Mouse (Mus musculus) stomach, embryonic 16.5 days (tissue): ENCODE measurements around the gene Nadk. TPM values are rescaled to one million over a fixed set of nuclear protein-coding genes. Genes with fewer than 3 reads are reported as not detected.

Source experiments
- ATAC-seq: fragments of 200-750 bp; cut with Nextera tagmentation; 2 replicates; pipeline ENCODE4 v1.8.0; 2017; ENCODE audit warnings: moderate number of reproducible peaks, moderate TSS enrichment; ENCODE audit not compliant: insufficient read depth, low FRiP score
- H3K27ac ChIP-seq: fragments of 300-500 bp; sonication (generic); 2 replicates; pipeline ENCODE4 v1.5.1; 2014; ENCODE audit warnings: low read length
- H3K27me3 ChIP-seq: fragments of 300-500 bp; sonication (generic); 2 replicates; pipeline ENCODE4 v1.6.1; 2014; ENCODE audit warnings: low read length, control low read depth, mixed read lengths; ENCODE audit not compliant: control insufficient read depth, insufficient read depth
- H3K36me3 ChIP-seq: fragments of 300-500 bp; sonication (generic); 2 replicates; pipeline ENCODE4 v1.6.1; 2014; ENCODE audit warnings: low read length; ENCODE audit not compliant: control insufficient read depth, insufficient read depth
- H3K4me1 ChIP-seq: fragments of 300-500 bp; sonication (generic); 2 replicates; pipeline ENCODE4 v1.6.1; 2014; ENCODE audit warnings: low read length, control low read depth, mixed read lengths; ENCODE audit not compliant: control insufficient read depth, insufficient read depth
- H3K4me2 ChIP-seq: fragments of 300-500 bp; sonication (generic); 2 replicates; pipeline ENCODE4 v1.6.1; 2014; ENCODE audit warnings: low read depth, low read length, mixed read lengths
- H3K4me3 ChIP-seq: fragments of 300-500 bp; sonication (generic); replicated peaks from 2 replicates; pipeline ENCODE4 v1.5.1; 2014; ENCODE audit warnings: mild to moderate bottlenecking, low read length
- H3K9ac ChIP-seq: fragments of 300-500 bp; sonication (generic); 2 replicates; pipeline ENCODE4 v1.6.1; 2014; ENCODE audit warnings: low read length
- H3K9me3 ChIP-seq: fragments of 300-500 bp; sonication (generic); replicated peaks from 2 replicates; pipeline ENCODE4 v1.6.1; 2016; ENCODE audit warnings: low read length, control low read depth; ENCODE audit not compliant: control insufficient read depth
- WGBS: fragments of 180-500 bp; shearing (Covaris S2); extraction: QIAGEN DNeasy Blood & Tissue Kit; methylation state at CpG from one replicate; pipeline ENCODE4 v1.1.7; 2014; 5-methylcytosine and 5-hydroxymethylcytosine counted together
- polyA plus RNA-seq: library from polyadenylated mRNA; unstranded; fragments of >200 nt; fragmentation: Nextera tagmentation; extraction: Ambion mirVana; gene quantifications from 2 replicates; pipeline ENCODE4 v1.2.1, GENCODE M21; 2015

Nadk gene
- polyA plus RNA-seq, 1 experiment from 2014 or later, result 85.5 TPM

DNA sequence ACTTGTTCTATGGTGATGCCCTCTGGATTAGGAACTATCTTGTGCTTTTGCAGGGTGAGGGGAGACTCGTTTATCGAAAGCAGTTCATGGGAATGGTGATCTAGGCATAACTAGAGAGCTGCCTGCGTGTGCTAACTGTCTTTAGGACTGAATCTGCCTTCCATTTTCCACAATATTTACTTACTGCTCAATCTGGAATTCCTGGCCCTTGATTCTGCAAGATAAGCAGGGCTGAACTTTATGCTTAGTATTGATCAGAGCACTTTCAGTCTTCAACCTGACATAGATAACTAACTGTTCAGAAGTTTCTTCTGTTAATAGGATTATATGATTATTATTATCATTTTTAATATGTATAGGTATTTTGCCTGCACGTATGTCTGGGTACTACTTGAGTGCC lies 43.0 kb downstream of the Nadk start:
- H3K9me3 ChIP-seq, result no peaks in the 10 kb centered on the region

DNA sequence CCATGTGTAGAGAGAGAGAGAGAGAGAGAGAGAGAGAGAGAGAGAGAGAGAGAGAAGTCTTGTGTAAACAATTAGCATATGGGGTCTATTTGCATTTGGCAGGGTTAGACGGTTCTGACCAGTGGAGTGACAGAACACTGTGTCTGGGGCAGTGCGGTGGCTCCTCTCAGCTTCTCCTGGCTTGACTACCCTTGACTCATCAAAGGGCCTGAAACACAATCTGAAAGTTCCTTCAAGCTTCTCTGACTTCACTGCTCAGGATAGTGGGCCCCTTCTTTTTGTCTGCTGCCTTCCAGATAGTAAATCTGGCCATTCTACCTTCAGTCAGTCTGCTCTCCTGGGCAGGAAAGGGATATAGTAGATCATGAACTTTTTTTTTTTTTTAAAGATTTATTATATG lies 44.6 kb downstream of the Nadk start:
- Histone ChIP-seq H3K36me3 (peaks cover 5% of the 10 kb centered on the region; the same call in 1 of the 2 replicates), H3K9me3 (no peaks in the 10 kb centered on the region), H3K27ac (no peak overlapping the region), H3K9ac (no peak overlapping the region), H3K4me3 (no peak overlapping the region), H3K27me3 (no peaks in the 10 kb centered on the region), H3K4me1 (peaks cover 6% of the 10 kb centered on the region), H3K4me2 (no peak overlapping the region)
- 61% methylated on average over 2 of the region's 2 CpGs for WGBS
- ATAC-seq, result no peak

More for the DNA sequence above, 43.0 kb downstream of the Nadk start:
- Histone ChIP-seq H3K4me2 (no peak overlapping the region), H3K27ac (no peak overlapping the region), H3K36me3 (peaks cover 2% of the 10 kb centered on the region; the same call in 1 of the 2 replicates), H3K27me3 (no peaks in the 10 kb centered on the region), H3K4me3 (no peak overlapping the region), H3K4me1 (peaks cover 6% of the 10 kb centered on the region), H3K9ac (no peak overlapping the region)
- 74% methylated on average over 4 of the region's 4 CpGs for WGBS
- ATAC-seq, result no peak

DNA sequence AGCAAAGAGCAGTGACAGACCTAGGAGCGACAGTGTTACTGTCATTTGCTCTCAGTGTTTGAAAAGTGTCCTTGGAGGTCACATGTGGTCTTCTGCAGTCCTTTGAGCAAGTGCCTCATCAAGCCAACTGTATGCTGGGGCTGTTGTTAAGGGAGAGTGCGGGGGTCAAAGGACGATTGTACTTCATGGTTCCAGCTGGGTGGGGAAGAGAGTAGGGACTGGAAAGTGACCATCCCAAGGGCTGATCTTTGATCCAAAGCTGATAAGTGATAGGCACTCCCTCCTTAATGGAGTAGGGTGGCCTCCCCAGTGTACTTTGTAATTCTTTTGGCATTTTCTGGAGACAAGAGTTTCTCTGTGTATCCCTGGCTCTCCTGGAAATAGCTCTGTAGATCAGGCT lies 49.7 kb downstream of the Nadk start:
- Histone ChIP-seq H3K4me2 (no peak overlapping the region), H3K27ac (no peak overlapping the region)
- ATAC-seq, result no peak

DNA sequence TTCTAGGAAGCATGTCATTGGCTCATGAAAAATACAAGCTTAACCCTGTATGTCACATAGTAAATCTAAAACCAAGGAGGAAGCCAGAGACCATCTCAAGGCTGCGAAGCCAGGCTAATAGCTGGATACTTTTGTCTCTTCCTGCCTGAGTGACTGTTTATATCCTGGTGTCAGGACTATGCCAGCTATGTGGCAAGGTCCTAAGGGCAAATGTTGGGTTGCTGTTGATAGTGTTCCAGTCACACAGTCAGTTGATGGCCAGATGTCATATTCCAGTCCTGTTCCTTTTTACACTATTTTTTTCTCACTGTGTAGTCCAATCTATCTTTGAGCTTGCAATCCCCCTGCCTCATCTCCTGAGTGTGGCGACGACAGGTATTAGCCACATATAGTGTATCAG lies 51.1 kb downstream of the Nadk start:
- no peak overlapping the region for H3K9ac ChIP-seq
- no peaks in the 10 kb centered on the region for H3K27me3 ChIP-seq
- no peak overlapping the region for H3K27ac ChIP-seq
- ATAC-seq, result no peak
- WGBS, result 97% methylated on average over 3 of the region's 3 CpGs
- no peak overlapping the region for H3K4me3 ChIP-seq
- no peaks in the 10 kb centered on the region for H3K4me1 ChIP-seq
- no peaks in the 10 kb centered on the region for H3K9me3 ChIP-seq
- no peak overlapping the region for H3K4me2 ChIP-seq
- H3K36me3 ChIP-seq, result peaks cover 18% of the 10 kb centered on the region

More for the DNA sequence above, 49.7 kb downstream of the Nadk start:
- Histone ChIP-seq H3K9ac (no peak overlapping the region), H3K36me3 (peaks cover 13% of the 10 kb centered on the region; the same call in 1 of the 2 replicates), H3K4me3 (no peak overlapping the region), H3K9me3 (no peaks in the 10 kb centered on the region), H3K27me3 (no peaks in the 10 kb centered on the region), H3K4me1 (no peaks in the 10 kb centered on the region)
- 91% methylated on average over 3 of the region's 3 CpGs for WGBS

DNA sequence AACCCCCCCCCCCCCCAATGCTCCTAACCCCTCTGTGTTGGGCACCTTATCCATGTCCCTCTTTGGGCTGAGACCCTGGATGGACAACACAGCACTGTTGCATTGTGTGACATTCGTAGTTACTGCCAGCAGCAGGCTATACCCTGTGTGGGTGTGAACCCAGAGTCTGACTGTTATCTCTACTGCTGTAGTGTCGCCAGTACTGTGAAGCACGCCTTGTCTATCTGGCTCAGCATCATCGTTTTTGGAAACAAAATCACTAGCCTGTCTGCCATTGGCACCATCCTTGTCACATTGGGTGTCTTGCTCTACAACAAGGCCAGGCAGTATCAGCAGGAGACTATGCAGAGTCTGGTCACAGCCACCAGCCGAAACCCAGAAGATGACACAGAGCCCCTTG lies 56.1 kb downstream of the Nadk start:
- H3K27me3 ChIP-seq, result no peaks in the 10 kb centered on the region
- no peak overlapping the region for H3K9ac ChIP-seq
- no peak for ATAC-seq
- peaks cover 10% of the 10 kb centered on the region for H3K36me3 ChIP-seq
- no peak overlapping the region for H3K4me2 ChIP-seq
- H3K4me1 ChIP-seq, result no peaks in the 10 kb centered on the region
- no peak overlapping the region for H3K4me3 ChIP-seq
- no peaks in the 10 kb centered on the region for H3K9me3 ChIP-seq
- WGBS, result 85% methylated on average over 5 of the region's 5 CpGs
- H3K27ac ChIP-seq, result no peak overlapping the region

DNA sequence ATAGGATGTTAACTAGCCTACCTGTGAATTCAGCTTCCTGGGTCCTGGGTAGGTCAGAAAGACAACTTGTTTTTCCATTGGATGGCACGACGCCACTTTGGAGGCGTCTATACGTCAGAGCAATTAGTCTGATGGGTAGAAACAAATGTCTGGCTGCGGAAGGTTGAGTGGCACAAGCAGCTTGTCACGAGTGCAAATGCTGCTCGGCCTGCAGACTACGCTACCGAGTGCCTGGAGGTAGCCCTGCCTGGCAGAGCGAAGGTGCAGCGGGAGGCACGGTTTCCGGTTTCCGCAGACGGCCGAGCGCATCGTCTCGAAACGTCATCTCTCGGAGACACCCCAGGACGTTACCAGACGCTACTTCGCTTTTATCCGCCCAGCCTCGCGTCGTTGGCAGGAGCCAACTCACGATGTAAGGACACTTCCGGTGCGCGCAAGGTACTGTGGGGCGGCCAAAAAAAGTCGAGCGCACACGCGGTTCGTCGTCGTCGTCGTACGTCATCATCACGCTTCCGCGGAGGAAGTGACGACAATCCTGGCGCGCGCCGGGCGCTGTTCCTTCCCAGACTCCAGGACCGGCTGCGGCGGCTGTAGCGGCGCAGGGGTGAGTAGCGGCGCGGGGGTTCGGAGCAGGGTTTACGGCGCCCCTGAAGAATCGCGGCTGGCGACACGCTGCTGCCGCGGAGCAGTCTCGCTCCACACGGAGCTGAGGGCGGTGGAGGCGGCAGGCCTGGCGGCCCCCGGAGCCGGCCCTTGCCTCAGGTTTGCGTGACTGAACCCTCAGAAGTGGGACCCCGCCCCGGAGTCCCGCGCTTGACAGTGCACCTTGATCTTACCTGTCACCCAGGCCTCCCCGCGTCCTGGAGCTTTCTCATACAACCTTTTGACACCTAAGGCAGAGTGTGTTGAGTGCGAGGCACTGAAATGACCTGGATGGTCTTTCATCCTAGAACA lies 62.4 kb downstream of the Nadk start, which contains the start of gene Cdk11b:
Gene Cdk11b (plus strand): TSS at position 517 of the 954 bp plus-strand sequence.
- Histone ChIP-seq H3K27me3 (no peaks in the 10 kb centered on the region), H3K27ac (peak within 1 kb of the TSS; percentile 94), H3K36me3 (peaks cover 13% of the 10 kb centered on the region; the same call in 1 of the 2 replicates), H3K4me3 (peak within 1 kb of the TSS; percentile 92), H3K9me3 (no peaks in the 10 kb centered on the region), H3K4me2 (peak within 1 kb of the TSS; percentile 89), H3K4me1 (0 out of 2 replicates have a peak, but pooled peaks cover 3% of the 10 kb centered on the region), H3K9ac (peak within 1 kb of the TSS; percentile 88)
- under 1% methylated on average over 84 of the region's 84 CpGs for WGBS
- peak; percentile 100 for ATAC-seq

DNA sequence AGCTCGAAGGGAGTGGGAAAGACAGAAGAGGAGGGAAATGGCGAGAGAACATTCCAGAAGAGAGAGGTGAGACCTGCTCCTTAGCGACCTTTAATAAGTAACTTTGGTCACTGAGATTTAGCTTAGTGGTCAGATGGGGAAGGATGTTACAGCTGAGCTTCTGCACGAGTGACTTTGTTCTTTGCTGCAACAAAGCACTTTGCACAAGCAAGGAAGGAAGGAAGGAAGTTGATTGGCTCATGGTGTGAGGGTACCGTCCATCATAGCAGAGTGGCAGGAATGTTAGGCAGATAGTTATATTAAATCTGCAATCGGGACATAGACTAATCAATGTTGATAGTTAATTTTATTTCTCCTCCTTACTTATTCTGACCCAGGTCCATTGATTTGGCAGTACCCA lies 68.1 kb downstream of the Nadk start:
- Histone ChIP-seq H3K9me3 (no peaks in the 10 kb centered on the region), H3K4me1 (0 out of 2 replicates have a peak, but pooled peaks cover 2% of the 10 kb centered on the region), H3K27me3 (no peaks in the 10 kb centered on the region), H3K4me3 (no peak overlapping the region), H3K36me3 (peaks cover 23% of the 10 kb centered on the region), H3K9ac (no peak overlapping the region), H3K4me2 (no peak overlapping the region), H3K27ac (no peak overlapping the region)
- no peak for ATAC-seq
- WGBS, result 84% methylated on average over 6 of the region's 6 CpGs

DNA sequence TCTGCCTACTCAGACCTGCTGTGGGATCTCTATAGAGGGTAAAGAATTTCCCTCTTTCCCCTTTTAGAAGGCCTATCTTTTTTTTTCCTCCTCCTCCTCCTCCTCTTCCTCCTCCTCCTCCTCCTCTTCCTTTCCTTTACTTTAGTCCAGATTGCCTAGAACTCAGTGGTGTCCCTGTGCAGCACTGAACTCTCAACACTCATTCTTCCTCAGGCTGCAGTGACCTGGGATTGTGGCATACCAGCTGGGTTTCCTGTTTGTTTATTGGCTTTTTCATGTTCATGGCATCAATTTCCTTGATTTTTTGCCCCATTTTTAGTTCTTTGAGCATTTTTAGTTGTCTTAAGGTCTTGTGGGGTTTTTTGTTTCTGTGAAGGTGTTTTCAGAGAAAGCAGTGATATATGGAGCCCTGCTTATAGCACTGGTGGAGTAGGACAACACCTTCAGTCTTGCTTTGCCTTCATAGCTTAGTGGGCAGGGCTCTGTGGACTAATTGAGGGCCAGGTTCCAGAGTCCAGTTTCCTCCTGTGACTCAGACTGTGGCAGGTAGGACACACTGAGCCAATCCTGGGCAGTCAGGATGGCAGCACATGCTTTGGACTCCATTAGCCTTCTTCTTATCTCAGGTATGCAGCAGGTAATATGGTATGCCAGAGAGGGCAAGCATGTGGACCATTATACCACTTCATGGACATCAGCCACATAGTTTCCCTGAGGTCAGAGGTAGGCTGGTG lies 73.8 kb downstream of the Nadk start:
- Histone ChIP-seq H3K4me2 (no peak overlapping the region), H3K4me3 (no peak overlapping the region), H3K9me3 (no peaks in the 10 kb centered on the region), H3K9ac (no peak overlapping the region), H3K27ac (no peak overlapping the region), H3K4me1 (no peaks in the 10 kb centered on the region), H3K27me3 (no peaks in the 10 kb centered on the region), H3K36me3 (peaks cover 20% of the 10 kb centered on the region)
- peak; percentile 82 for ATAC-seq
